Mouse (Mus musculus): ENCODE data around the gene Irs2.

GRCm38 (mm10) chr8:10957292-10957955, 50.8 kb downstream of the Irs2 start:
- TF ChIP-seq CTCF (IDR thresholded peaks at IDR 0.05; ENCODE audit: borderline replicate concordance, extremely low read depth, insufficient read depth, insufficient read length) (no peak), POLR2A (IDR thresholded peaks at IDR 0.05; ENCODE audit: borderline replicate concordance, extremely low read depth, insufficient read depth, insufficient read length, poor library complexity, severe bottlenecking) (no peak)
